Mouse (Mus musculus): ENCODE data around the gene Atg13. TPM values are rescaled to one million over a fixed set of nuclear protein-coding genes. Genes with fewer than 3 reads are reported as not detected.

The Atg13 gene
- total and polyA plus RNA-seq, 2 experiments from 2014 or later: 21.0 to 30.4 TPM

DNA sequence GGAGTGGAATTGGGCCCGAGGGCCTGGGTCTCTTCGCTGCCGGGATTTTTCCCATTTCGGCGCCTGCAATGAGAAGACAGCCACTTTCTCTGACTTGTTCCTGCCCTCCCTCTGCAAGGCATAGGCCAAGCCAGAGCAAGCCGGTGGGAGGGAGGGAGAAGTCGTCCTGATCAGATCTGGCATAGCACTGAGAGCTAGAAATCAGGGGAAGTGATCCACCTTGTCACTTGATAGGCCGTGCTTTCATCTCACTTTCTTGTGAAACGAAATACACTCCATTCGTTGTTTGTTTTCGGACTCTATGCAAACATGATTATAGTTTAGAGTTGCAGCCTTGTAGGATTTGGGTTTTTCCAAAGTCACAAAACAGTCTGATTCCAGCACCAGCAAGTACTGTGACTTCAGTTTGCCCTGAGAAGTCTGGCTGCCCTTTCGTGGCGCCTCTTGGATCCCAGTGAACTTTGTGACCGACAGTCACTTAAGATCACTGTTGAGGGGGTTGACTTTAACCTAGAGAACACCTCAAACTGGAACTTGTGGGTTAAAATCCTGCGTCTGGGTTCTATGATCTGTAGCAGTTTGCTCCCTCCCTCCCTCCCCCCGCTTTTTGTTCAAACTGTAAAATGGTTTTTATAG, 59.9 kb downstream of the Atg13 start:
- H3K4me3 ChIP-seq (ENCODE audit: low read depth, low read length): peak overlapping the region; percentile 87
- peaks cover 10% of the 10 kb centered on the region; the same call in 1 of the 2 replicates for H3K4me1 ChIP-seq (ENCODE audit: insufficient read depth, low read length)
- H3K4me2 ChIP-seq (ENCODE audit: low read depth, low read length, poor library complexity, severe bottlenecking): peak overlapping the region; percentile 99
- H3K27me3 ChIP-seq (ENCODE audit: insufficient read depth, low read length): no peaks in the 10 kb centered on the region
- H3K9ac ChIP-seq (replicated peaks; ENCODE audit: low read length, poor library complexity, severe bottlenecking): peak overlapping the region; percentile 93
- ATAC-seq (ENCODE audit: low FRiP score) (peak; percentile 64), DNase-seq (ENCODE audit: low spot score) (no peak)
- peaks cover 35% of the 10 kb centered on the region for H3K36me3 ChIP-seq (ENCODE audit: insufficient read depth, low read length)
- WGBS: 17% methylated on average over 16 of the region's 16 CpGs
- no peaks in the 10 kb centered on the region for H3K9me3 ChIP-seq (ENCODE audit: low read length)
- no peak for TF ChIP-seq CTCF (IDR thresholded peaks at IDR 0.05)
- H3K27ac ChIP-seq (ENCODE audit: low read depth, low read length): peak overlapping the region; percentile 85

DNA sequence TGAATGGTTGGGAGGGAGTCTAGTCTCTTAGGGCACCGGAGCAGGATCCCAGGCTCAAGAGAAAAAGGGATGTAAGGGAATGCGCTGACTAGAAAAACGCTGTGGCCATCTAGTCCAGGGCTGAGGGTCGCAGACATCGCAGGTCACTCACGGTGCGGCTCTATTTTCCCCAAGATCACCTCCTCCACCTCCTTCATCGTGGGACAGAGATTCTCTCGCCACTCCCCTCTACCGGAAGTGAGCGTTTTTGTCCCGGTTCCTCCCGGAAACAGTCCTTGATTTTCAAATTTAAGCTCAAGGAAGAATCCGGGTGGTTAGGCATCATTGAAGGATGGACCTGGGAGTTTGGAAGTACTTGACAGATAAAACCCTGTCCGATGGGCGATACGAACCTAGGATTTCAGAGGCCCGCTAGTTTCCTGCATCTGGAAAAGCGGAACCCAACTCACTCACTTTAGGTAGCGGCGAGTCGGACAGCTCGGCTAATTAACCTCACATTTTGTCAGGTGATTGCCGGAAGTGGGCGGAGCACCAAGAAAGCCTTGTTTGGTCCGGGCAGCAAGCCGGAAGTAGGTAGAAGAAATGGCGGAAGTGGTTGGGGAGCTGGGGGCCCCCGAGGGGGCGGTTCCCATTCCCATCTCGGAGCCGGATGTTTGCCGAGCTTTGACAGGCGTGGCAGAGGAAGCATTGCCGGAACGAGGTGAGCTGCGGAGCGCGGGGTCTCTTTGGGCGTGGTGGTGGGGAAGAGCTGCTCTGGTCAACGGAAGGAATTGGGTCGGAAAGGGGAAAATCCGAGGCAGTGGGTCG, 60.6 kb downstream of the Atg13 start, which contains the start of the genes Zfp408 and Arhgap1:
Gene Zfp408, minus strand, starts transcription at position 239 of the 807 bp plus-strand sequence.
Gene Arhgap1, plus strand, starts transcription at position 308 of the 807 bp plus-strand sequence.
- peak; percentile 92 for ATAC-seq (ENCODE audit: low FRiP score)
- no peak; the same call in 1 of the 2 replicates for TF ChIP-seq CTCF (IDR thresholded peaks at IDR 0.05)
- H3K4me3 ChIP-seq (ENCODE audit: low read depth, low read length): peak within 1 kb of the TSS; percentile 87
- no peaks in the 10 kb centered on the region for H3K9me3 ChIP-seq (ENCODE audit: low read length)
- peak within 1 kb of the TSS; percentile 93 for H3K9ac ChIP-seq (replicated peaks; ENCODE audit: low read length, poor library complexity, severe bottlenecking)
- no peaks in the 10 kb centered on the region for H3K27me3 ChIP-seq (ENCODE audit: insufficient read depth, low read length)
- peaks cover 10% of the 10 kb centered on the region; the same call in 1 of the 2 replicates for H3K4me1 ChIP-seq (ENCODE audit: insufficient read depth, low read length)
- peaks cover 35% of the 10 kb centered on the region for H3K36me3 ChIP-seq (ENCODE audit: insufficient read depth, low read length)
- under 1% methylated on average over 43 of the region's 44 CpGs for WGBS
- peak within 1 kb of the TSS; percentile 85 for H3K27ac ChIP-seq (ENCODE audit: low read depth, low read length)
- DNase-seq (ENCODE audit: low spot score): peak; percentile 99
- H3K4me2 ChIP-seq (ENCODE audit: low read depth, low read length, poor library complexity, severe bottlenecking): peak within 1 kb of the TSS; percentile 99

DNA sequence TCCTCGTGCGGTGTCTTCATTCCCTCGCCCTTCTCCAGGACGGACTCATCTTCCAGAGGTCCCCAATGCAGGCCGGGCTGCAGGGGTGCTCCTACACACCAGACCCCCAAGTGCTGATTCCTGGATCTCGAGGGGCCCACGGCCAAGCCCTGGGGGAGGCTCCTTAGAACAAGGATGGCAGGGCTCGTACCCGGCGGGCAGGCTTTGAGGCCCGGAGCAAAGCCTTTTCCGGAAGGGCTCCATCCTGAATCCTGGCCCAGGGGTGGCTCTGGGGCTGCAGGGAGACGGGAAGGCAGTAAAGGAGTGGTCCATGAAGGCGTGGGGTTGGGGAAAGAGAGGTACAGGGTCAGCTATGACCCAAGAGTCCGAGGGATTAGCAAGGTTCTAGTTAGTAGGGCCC, 61.2 kb downstream of the Atg13 start:
- Histone ChIP-seq H3K4me2 (ENCODE audit: low read depth, low read length, poor library complexity, severe bottlenecking) (peak overlapping the region; percentile 99), H3K36me3 (ENCODE audit: insufficient read depth, low read length) (peaks cover 35% of the 10 kb centered on the region), H3K9ac (replicated peaks; ENCODE audit: low read length, poor library complexity, severe bottlenecking) (peak overlapping the region; percentile 93), H3K9me3 (ENCODE audit: low read length) (no peaks in the 10 kb centered on the region), H3K27ac (ENCODE audit: low read depth, low read length) (peak overlapping the region; percentile 85), H3K4me3 (ENCODE audit: low read depth, low read length) (peak overlapping the region; percentile 87), H3K4me1 (ENCODE audit: insufficient read depth, low read length) (peaks cover 10% of the 10 kb centered on the region; the same call in 1 of the 2 replicates), H3K27me3 (ENCODE audit: insufficient read depth, low read length) (no peaks in the 10 kb centered on the region)
- WGBS: 3% methylated on average over 15 of the region's 15 CpGs
- no peak for TF ChIP-seq CTCF (IDR thresholded peaks at IDR 0.05)
- no peak for DNase-seq (ENCODE audit: low spot score)
- ATAC-seq (ENCODE audit: low FRiP score): 0 out of 2 replicates have a peak, but pooled peaks have one; percentile 0

DNA sequence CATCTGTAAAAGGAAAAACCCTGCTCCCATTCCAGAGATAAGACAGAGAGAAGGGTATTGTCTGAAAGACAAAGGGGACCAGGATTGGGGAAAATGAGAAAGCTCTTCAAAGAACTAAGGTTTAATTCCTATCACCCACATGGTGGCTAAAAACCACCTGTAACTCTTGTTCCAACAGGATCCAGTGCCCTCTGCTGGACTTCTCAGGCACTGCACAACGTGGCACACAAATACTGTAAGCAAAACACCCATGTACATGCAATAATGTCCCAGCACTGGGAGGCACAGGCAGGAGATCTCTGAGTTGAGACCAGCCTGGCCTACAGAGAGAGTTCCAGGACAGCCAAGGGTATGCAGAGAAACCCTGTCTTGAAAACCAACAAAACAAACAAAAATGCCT, 63.6 kb downstream of the Atg13 start:
- no peak overlapping the region for H3K4me3 ChIP-seq (ENCODE audit: low read depth, low read length)
- peaks cover 39% of the 10 kb centered on the region for H3K36me3 ChIP-seq (ENCODE audit: insufficient read depth, low read length)
- no peak overlapping the region for H3K9ac ChIP-seq (replicated peaks; ENCODE audit: low read length, poor library complexity, severe bottlenecking)
- peak; percentile 66 for DNase-seq (ENCODE audit: low spot score)
- H3K4me1 ChIP-seq (ENCODE audit: insufficient read depth, low read length): peaks cover 5% of the 10 kb centered on the region; the same call in 1 of the 2 replicates
- no peak for ATAC-seq (ENCODE audit: low FRiP score)
- TF ChIP-seq CTCF (IDR thresholded peaks at IDR 0.05): peak; percentile 82
- no peak overlapping the region for H3K4me2 ChIP-seq (ENCODE audit: low read depth, low read length, poor library complexity, severe bottlenecking)
- no peak overlapping the region for H3K27ac ChIP-seq (ENCODE audit: low read depth, low read length)
- no peaks in the 10 kb centered on the region for H3K27me3 ChIP-seq (ENCODE audit: insufficient read depth, low read length)
- H3K9me3 ChIP-seq (ENCODE audit: low read length): no peaks in the 10 kb centered on the region
- 42% methylated on average over 1 of the region's 1 CpGs for WGBS

DNA sequence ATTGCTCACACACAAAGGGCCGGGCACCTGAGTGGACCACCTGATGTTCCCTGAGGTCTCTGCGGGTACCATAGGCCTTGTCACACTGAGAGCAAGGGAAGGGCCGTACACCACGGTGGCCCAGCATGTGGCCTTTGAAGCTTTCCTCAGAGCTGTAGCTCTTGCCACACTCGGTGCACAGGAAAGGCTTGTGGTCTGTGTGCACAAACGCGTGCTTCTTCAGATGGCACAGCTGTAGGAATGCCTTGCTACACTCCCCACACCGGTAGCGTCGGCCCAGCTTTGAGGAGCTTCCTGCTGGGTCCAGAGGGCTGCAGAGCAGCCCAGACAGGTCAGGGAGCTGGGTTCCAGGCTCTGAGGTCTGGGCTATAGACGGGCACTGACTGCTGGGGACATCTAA, 64.6 kb downstream of the Atg13 start:
- Histone ChIP-seq H3K9ac (replicated peaks; ENCODE audit: low read length, poor library complexity, severe bottlenecking) (no peak overlapping the region), H3K4me2 (ENCODE audit: low read depth, low read length, poor library complexity, severe bottlenecking) (no peak overlapping the region), H3K36me3 (ENCODE audit: insufficient read depth, low read length) (peaks cover 39% of the 10 kb centered on the region), H3K4me1 (ENCODE audit: insufficient read depth, low read length) (no peaks in the 10 kb centered on the region), H3K4me3 (ENCODE audit: low read depth, low read length) (no peak overlapping the region), H3K27me3 (ENCODE audit: insufficient read depth, low read length) (no peaks in the 10 kb centered on the region), H3K27ac (ENCODE audit: low read depth, low read length) (no peak overlapping the region), H3K9me3 (ENCODE audit: low read length) (no peaks in the 10 kb centered on the region)
- WGBS: 92% methylated on average over 11 of the region's 11 CpGs
- no peak for TF ChIP-seq CTCF (IDR thresholded peaks at IDR 0.05)
- ATAC-seq (ENCODE audit: low FRiP score) (no peak), DNase-seq (ENCODE audit: low spot score) (no peak)

DNA sequence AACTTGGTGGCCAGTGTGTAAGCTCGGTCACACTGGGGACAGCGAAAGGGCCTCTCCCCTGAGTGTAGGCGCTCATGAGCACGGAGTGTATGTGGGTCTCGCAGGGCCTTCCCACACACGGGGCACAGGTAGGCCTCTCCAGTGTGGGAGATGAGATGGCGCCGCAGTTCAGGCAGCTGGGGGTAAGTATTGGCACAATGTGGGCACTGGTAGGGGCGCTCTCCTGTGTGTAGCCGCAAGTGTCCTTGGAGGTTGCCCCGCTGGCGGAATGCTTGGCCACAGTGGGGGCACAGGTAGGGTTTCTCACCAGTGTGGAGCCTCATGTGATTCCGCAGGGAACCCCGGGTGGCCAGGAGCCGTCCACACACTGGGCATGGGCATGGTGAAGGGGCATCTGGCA, 65.0 kb downstream of the Atg13 start:
- no peak for DNase-seq (ENCODE audit: low spot score)
- H3K36me3 ChIP-seq (ENCODE audit: insufficient read depth, low read length): peaks cover 39% of the 10 kb centered on the region
- no peaks in the 10 kb centered on the region for H3K4me1 ChIP-seq (ENCODE audit: insufficient read depth, low read length)
- H3K4me3 ChIP-seq (ENCODE audit: low read depth, low read length): no peak overlapping the region
- H3K9me3 ChIP-seq (ENCODE audit: low read length): no peaks in the 10 kb centered on the region
- no peak overlapping the region for H3K4me2 ChIP-seq (ENCODE audit: low read depth, low read length, poor library complexity, severe bottlenecking)
- H3K27me3 ChIP-seq (ENCODE audit: insufficient read depth, low read length): no peaks in the 10 kb centered on the region
- WGBS: 98% methylated on average over 15 of the region's 15 CpGs
- no peak for ATAC-seq (ENCODE audit: low FRiP score)
- no peak overlapping the region for H3K27ac ChIP-seq (ENCODE audit: low read depth, low read length)
- no peak overlapping the region for H3K9ac ChIP-seq (replicated peaks; ENCODE audit: low read length, poor library complexity, severe bottlenecking)
- no peak for TF ChIP-seq CTCF (IDR thresholded peaks at IDR 0.05)
